Mouse (Mus musculus) ovary, postnatal 36 days (tissue): Measurements from ENCODE around the gene Gm11172.
A peak's percentile ranks its signal among the peaks of the same experiment; 100 is the strongest.
"Not testable (repeated sequence)": the region's sequence is repeated elsewhere in the genome, so short reads cannot be mapped to it uniquely, and the experiment has no call there.

Source experiments
- DNase-seq: peaks from one replicate; pipeline ENCODE4 v3.0.0; 2022; ENCODE audit warnings: low spot score, mixed read lengths

Gm11172 gene

DNA sequence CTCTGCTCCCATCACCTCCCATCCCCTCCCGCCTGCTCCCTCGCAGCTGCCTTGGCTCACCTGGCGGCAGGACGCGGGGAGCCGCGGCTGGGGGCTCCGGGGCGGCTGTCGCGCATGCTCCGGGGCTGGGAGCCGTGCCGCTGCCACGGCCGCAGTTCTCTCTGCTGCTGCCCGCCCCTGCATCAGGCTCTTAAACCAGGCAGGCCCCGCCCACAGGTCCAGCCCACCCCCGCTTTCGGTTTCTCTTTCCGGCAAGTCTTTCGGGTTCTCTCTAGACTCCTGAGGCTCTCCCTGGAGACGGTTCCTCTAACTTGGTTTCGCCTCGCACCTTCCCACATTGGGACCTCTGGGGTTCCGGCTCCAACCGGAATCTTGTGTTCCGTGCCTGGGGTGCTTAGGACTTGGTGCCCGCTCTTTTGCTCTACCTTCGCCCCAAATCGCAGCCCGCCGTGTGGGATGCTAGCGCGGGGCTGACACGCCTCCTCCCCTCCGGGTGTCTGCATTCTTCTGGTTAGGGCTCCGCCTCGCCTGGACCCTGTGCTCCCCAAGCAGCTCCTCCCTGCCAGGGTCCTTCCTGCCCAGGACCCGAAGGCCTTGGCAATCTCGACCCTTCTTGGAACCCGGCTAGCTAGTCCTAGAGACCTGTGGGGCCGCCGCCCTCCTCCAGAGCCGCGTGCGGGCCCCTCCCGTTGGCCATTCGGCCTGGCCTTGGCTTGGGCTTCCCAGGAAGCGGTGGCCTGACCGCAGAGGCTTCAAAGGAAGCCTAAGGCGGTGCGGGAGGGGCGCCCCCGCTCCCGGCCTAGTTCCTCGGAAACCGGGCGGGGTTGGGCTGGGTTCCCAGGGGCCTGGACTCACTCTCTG, 27.1 kb upstream of the Gm11172 start, which contains the start of gene Socs1:
Socs1 (minus strand) TSS at position 166 of the 861 bp plus-strand sequence.
- peak; percentile 91 for DNase-seq

DNA sequence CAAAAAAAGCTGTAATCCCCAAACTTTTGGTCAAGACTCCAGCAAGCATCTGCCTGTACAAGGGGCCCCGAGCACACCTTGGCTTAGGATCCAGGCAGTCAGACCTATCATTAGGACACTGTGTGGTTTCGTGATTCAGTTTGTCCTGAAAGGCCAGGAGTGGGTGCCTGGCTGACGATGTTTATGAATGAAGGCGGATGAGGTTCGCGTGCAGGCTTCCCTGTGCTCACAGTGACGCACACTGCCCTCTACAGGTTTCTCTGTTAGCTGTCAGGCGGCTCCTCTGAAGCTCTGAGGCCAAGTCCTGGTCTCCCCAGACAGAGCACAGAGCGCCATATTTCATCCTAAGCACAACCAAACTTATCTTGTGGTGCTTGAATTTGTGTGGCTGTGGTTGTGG, 26.4 kb upstream of the Gm11172 start:
- DNase-seq: peak; percentile 72

DNA sequence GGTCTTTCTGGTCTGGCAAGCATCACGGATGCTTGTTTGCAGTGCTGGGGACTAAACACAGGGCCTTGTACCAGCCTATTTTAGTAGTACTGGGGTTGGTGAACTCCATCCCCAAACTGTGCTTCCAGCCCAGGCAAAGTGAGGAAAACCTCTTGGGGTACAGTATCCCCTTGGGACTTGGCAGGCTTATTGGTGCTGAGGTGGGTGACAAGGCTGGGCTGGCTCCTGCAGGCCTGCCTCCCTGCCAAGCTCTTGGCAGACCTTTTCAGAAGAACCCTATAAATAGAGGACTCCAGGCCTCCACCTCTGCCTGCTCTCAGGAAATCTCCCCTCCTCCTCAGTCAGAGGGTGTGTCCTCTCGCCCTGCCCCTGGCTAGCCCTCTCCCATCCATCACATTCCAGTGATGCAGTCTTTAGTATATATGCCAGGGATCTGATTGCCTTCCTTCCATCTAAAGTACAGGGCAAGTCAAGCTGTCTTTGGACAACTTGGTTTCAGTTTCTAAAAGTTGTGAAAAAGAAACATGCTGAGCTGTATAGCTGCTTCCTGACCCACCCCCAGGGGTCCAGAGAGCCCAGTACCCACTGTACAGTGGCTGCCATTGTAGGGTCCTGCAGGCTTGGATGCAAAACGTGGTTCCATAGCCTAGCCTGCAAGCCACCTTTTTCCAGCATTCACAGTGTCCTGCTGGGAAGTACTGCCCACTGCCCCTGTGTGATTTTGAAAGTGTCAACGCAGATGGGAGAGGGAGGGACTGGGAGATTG, 25.8 kb upstream of the Gm11172 start:
- DNase-seq: no peak

DNA sequence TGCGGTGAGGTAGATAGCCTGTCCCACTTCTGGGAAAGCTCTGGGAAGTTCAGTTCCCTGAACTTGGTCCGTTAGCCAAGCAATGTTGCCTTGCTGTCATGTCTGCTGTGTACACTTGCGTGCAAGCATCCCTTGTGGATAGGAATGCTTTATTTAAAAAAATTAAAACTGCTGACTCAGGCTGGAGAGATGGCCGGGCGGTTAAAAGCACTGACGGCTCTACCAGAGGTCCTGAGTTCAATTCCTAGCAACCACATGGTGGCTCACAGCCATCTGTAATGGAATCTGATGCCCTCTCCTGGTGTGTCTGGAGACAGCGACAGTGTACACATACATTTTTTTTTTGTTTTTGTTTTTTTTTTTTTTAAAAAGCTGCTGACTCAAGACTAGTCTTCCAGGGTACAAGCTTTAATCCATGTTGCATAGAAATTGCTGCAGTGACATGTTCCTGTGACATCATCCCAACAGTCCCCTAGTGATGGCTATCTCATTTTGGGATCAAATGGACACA, 25.1 kb upstream of the Gm11172 start:
- DNase-seq: no peak

DNA sequence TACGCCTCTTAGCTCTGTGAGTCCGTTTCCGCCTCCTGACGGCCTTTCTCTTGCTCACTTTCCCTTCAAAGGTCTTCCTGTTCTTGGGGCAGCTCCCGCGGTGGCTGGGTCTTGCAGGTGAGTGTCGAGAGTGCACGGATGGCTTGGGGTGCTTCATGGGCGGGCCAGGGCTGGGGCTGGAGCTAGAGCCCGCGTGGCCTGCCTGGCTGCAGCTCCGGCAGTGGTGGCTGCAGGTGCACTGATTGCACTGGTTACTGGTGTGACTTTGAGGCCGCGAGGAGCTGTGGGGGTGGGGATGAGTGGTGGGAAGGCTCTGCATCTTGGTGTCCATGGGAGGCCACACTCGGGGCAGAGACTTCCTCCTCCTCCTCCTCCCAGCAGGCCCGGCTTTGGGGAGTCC, 24.4 kb upstream of the Gm11172 start, which contains the start of gene Tnp2:
Tnp2 (minus strand) TSS at position 390 of the 400 bp plus-strand sequence.
- no peak for DNase-seq

DNA sequence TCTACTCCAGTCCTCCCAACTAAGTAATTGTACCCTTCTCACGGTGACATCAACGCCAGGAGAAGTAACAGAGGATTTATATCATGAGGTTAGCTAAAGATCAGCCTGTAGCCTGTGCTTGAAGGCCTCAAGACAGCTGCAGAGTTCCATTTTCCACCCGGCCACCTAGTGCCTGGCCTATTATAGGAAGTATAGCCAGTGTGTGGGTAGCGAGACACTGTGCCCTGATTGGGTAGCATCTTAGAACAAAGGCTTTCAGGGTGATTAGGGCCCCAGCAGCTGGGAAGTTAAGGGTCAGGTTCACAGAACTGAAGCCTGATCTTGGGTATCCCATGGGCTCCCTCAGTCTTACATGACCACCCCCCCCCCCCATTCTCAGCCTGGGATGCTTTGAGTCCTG, 23.8 kb upstream of the Gm11172 start:
- DNase-seq: no peak

DNA sequence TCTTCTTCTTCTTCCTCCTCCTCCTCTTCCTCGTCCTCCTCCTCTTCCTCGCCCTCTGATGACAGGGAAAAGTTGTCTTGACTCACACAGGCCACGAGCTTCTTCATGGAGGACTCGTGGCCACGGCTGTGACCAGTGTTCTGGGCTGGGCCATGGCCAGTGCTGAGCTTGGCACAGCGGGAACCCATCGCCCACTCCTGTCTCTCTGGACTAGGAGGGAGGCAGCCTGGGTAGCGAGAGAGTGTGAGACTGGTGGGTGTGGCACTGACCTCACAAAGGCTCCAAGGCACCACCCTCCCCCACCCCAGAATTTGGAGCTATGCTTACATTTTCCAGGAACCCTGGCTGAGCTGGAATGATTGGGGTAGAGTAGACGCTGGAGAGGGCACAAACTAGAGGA, 22.0 kb upstream of the Gm11172 start, which contains the start of gene Prm3:
Prm3 (minus strand) TSS at position 213 of the 400 bp plus-strand sequence.
- no peak for DNase-seq

DNA sequence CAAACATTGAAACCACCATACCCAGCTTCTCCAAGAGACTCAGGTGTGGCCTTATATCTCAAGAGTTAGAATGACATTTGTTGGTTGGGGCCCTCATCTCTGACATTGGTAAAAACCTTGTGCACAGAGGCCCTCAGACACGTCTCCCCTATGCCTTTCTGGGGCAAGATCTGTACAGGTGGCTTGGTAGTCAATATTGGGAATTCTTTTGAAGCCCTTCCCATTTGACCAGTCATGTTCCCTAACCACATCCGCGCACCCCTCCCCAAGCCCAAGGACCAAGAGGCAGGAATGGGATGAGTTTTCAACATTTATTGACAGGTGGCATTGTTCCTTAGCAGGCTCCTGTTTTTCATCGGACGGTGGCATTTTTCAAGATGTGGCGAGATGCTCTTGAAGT, 16.7 kb upstream of the Gm11172 start, which contains the start of gene Prm2:
Prm2 (minus strand) TSS at position 101 of the 400 bp plus-strand sequence.
- no peak for DNase-seq

DNA sequence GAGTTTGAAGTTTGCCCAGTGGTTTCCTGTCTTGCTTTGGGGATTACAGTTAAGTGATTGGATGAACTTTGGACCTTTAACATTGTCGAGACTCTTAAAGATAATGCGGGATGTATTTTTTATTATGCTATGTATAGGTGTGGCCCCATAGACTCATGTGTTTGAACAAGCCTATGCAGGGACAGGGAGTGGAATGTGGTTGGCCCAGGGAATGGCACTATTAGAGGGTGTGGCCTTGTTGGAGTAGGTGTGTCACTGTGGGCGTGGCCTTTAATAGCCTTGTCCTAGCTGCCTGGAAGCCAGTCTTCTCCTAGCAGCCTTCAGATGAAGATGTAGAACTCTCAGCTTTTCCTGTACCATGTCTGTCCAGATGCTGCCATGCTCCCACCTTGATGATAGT, 10.3 kb upstream of the Gm11172 start:
- not testable (repeated sequence) for DNase-seq

DNA sequence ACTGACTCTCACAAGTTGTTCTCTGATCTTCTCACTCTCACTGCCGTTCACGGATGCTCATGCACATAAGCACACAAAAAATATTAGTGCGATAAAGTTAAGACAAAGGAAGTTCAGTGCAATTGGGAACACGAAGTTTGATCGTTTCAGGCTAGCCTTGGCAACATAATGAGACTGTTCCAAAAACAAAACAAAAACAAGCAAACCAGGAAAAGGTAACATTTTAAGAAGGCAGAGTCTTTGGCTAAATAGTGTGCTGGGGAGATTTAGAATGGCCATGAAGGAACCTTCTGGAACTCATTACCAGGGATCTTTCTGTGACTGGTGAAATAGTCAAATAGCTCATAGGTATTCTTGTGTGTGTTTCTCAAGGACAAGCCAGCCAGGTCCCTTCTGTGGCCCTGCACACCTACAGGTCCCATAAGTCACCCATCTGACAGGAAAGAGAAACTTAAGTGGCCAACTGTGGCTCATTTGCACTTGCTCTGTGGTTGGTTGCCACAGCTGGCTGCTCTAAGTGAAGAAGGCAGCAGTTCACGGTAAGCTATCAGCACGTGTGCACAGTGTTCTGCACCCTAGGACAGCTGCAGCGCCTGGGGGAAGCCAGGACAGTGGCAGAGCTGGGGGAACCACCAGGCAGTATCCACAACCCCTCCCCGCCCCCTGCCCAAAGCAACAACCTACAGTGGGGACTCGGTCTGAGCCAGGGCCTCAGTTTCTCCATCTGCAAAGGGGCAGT, 6.8 kb upstream of the Gm11172 start, which contains the start of gene Prm1:
Prm1 (minus strand) TSS at position 51 of the 739 bp plus-strand sequence.
- DNase-seq: no peak

DNA sequence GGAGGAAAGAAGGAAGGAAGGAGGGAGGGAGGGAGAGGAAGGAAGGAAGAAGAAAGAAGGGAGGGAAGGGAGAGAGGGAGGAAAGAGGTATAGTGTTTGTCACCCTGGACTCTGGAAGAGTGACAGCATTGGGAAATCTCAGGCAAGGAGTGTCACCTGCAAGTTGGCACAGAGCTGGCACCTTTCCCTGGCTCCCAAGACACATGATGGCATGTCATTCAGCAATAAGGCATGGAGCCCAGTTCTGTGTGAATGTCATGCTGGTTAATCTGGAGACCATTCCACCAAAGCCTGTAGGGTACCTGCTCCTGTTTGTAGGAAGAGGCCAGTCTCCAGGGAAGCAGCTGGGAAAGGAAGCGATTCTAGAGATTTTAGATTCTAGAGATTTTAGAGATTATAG, 2.3 kb upstream of the Gm11172 start:
- DNase-seq: no peak

DNA sequence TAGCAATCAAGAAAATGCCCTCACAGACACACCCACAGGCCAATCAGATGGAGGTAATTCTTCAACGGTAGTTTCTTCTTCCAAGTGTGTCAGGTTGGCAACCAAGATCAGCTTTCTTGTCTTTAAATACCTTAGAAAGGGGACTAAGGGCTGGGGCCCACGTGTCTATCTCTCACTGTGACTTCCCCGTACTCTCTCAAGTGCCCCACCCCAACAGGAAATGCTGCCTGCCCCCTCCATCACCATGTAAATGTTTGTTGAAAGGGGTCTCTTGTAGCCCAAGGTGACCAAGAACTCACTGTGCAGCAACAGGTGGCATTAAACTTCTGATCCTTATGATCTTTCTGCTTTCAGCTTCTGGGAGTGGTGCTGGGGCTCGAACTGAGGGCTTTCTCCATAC, 1.0 kb downstream of the Gm11172 start:
- DNase-seq: no peak

DNA sequence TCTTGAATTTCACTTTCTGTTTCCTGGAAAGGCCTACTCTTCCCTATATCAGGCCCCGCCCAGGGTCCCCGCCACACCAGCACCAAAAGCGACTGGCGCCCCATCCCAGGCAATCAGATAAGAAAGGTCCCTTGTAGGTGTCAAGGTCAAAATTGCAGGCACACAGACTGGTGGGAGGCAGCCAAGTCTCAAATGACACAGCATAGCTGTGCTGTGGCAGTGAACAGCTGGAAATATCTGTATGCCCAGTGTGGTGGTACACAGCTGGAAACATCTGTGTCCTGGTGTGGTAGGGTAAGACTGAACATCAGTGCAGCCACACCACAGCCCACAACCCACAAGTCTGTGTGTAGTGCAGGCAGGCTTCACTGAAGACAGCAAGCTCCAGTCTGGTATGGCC, 2.1 kb downstream of the Gm11172 start:
- no peak for DNase-seq

DNA sequence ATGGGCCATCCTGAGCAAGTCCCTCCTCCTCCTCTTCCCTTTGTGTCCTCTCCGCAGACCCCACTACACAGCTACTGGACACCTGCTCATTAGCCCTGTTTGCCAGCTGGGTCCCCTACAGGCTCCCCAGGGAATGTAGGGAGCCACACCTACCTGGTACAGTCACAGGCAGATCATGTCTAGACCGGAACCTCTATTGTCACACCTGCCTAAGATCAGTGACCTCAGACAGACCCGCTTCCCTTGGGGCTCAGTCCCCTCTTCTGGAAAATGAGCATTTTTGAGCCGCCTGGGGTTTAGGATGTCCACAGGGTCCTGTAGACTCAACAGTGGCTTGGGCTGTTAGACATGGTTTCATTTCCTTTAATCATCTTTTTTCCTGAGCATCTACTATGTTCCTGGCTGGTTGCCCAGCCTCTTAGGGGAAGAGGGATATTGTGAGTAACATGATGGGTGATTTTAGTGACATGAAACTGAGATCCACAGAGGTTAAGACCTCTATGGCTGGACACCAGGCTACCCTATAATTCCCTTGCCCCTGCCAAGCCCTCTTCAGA, 5.9 kb downstream of the Gm11172 start:
- no peak for DNase-seq

DNA sequence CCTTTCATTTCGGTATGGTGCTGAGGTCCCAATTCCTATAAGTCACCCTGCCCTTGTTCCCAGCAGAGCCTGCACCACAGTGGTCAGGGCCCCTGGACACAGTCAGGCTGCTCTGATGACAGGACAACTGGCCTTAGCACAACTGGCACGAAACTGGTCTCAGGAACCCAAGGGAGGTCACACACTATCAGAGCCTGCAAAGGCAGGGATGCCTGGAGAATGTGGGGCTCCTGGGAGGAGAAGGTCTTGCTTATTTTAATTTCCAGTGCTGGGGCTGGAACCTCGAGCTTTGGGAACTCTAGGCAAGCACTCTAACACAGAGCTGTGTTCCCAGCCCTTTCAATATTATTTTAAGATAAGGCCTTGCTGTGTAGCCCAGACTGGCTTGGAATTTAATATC, 7.3 kb downstream of the Gm11172 start:
- no peak for DNase-seq

DNA sequence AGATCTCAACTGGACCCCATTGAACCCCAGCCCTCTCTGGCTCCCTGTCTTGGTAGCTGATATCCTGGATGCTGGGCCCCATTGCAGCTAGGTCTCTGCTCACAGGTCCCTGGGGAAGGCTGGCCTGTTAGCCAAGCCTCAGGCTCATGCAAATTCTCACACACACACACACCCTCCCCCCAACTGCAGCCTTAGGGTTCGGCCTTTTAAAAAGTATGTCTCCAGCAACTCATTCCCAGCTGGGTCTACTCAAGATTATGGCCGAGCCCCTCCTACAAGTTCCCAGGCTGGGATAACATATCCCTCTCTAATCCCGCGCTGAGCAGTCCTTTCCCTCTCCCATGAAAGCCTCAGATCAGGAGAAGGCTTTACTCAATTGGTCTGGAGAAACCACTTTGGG, 8.7 kb downstream of the Gm11172 start:
- no peak for DNase-seq

DNA sequence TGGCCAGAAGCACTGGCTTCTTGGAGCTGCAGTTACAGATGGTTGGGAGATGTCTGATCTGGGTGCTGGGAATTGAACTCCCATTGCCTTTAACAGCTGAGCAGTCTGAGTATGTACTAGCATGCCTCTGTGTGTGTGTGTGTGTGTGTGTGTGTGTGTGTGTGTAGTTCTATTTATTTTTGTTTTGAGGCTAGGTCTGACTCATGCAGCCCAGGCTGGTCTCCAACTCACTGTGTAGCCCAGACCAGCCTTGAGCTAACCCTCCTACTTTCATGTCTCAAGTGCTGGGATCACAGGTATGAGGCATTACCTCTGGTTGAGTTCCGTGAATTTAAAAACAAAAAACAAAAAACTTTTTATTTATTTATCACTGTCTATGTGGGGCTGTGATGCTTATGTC, 11.8 kb downstream of the Gm11172 start:
- no peak for DNase-seq

DNA sequence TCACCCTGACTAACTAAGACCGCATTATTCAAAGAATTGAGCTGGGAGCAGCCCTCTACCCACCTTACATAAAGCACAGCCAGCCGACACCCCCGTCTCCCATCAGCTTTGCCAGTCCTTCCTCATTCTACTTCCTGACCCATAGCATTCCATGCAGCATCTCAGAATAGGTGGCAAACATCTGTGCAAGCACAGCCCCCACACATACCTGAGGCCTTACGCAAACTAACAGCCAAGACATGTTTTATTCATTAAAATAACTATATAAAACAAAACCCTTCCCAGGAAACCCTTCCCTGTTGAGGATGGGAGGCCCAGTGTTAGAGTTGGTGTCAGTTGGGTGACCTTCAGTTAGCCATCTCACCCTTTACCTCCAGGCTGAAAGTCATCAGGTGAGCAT, 13.1 kb downstream of the Gm11172 start:
- no peak for DNase-seq

DNA sequence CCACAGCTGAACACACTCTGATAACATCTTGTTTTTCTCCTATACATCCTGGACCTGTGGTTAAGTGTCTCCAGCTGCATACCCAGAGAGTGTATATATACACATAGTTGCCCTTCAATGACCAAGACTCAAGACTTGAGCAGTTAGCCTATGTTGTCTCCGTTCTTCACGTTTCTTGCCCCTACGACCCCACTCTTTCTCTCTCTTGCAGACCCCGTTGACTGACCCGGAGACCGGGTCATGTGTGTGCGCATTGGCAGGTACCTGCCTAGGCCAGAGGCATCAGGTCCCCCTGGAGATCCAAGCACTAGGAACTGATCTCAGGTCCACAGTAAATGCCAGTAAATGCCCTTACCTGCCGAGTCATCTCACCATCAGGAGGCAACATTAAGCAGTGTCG, 14.6 kb downstream of the Gm11172 start:
- no peak for DNase-seq

DNA sequence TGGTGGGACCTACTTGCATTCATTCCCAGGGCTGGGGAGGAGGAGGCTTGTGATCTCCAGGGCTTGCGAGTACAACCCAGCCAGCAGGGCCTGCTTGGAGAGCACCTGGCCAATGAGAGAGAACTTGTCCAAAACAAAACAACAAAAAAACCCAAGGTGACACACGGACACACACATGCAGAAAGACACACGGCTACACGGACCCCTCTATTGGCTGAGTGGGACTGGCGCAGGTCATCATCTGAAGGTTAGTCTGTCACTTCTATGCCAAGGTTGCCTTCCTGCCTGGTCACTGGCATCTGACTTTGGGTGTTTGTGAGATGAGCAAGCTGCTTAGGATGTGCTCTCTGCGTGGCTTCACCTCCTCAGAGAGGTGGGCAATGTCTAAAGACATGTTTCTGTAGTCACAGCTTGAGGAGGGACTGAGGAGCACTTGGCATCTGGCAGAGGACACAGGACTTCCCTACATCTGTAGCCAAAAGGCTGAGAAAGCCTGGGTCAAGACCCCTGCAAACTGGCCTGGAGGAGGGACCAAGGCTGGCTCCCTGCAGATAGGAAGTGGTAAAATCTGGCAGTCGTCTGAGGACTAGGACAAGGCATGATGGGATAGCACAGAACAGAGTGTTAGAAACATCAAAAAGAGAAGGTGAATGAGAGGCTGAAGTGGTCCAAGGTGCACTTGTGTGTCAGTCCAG, 15.2 kb downstream of the Gm11172 start:
- DNase-seq: no peak

DNA sequence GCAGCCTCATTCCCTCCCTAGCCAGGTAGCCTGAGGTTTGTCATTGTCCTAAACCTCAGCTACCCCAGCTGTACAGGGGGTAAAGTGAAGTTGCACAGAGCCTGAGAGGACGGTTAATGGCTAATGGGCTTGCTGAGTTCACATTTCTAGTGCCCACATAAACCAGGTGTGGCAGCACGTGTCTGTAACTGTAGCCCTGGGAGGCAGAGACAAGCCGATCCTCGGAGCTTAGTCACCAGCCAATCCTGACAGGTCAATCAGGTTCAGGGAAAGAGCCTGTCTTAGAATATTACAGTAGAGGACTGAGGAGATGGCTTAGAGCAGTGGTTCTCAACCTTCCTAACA, 15.7 kb downstream of the Gm11172 start:
- no peak for DNase-seq
